Mouse (Mus musculus) heart, embryonic 16.5 days (tissue): ENCODE data around the gene Wfikkn2. TPM values are rescaled to one million over a fixed set of nuclear protein-coding genes. Genes with fewer than 3 reads are reported as not detected.
"Not testable (repeated sequence)": the region's sequence is repeated elsewhere in the genome, so short reads cannot be mapped to it uniquely, and the experiment has no call there.

Experiments used
- ATAC-seq: fragments of 200-750 bp; cut with Nextera tagmentation; replicated peaks from 2 replicates; pipeline ENCODE4 v1.8.0; 2017; ENCODE audit warnings: moderate number of reproducible peaks; ENCODE audit not compliant: insufficient read depth, low FRiP score; ENCODE audit errors: extremely low read depth
- H3K27ac ChIP-seq: fragments of 300-500 bp; sonication (generic); 2 replicates; pipeline ENCODE4 v1.5.1; 2014; ENCODE audit warnings: mild to moderate bottlenecking, low read length, control low read depth, moderate library complexity
- H3K27me3 ChIP-seq: fragments of 300-500 bp; sonication (generic); 2 replicates; pipeline ENCODE4 v1.6.1; 2014; ENCODE audit warnings: low read length, mixed read lengths; ENCODE audit not compliant: control insufficient read depth, insufficient read depth
- H3K36me3 ChIP-seq: fragments of 300-500 bp; sonication (generic); 2 replicates; pipeline ENCODE4 v1.6.1; 2014; ENCODE audit not compliant: control insufficient read depth, insufficient read depth
- H3K4me1 ChIP-seq: fragments of 300-500 bp; sonication (generic); 2 replicates; pipeline ENCODE4 v1.6.1; 2014; ENCODE audit warnings: low read length, mixed read lengths; ENCODE audit not compliant: control insufficient read depth, insufficient read depth
- H3K4me2 ChIP-seq: fragments of 300-500 bp; sonication (generic); 2 replicates; pipeline ENCODE4 v1.6.1; 2014; ENCODE audit warnings: low read depth, mild to moderate bottlenecking, control low read depth, low read length
- H3K4me3 ChIP-seq: fragments of 300-500 bp; sonication (generic); 2 replicates; pipeline ENCODE4 v1.5.1; 2014; ENCODE audit warnings: mild to moderate bottlenecking, control low read depth, low read length
- H3K9ac ChIP-seq: fragments of 300-500 bp; sonication (generic); 2 replicates; pipeline ENCODE4 v1.6.1; 2014; ENCODE audit warnings: low read length, control low read depth
- H3K9me3 ChIP-seq: fragments of 300-500 bp; sonication (generic); replicated peaks from 2 replicates; pipeline ENCODE4 v1.6.1; 2016; ENCODE audit warnings: low read length; ENCODE audit not compliant: control insufficient read depth
- WGBS: fragments of 180-500 bp; shearing (Covaris S2); extraction: QIAGEN DNeasy Blood & Tissue Kit; methylation state at CpG from one replicate; pipeline ENCODE4 v1.1.7; 2014; 5-methylcytosine and 5-hydroxymethylcytosine counted together
- polyA plus RNA-seq: library from polyadenylated mRNA; unstranded; fragments of >200 nt; fragmentation: Nextera tagmentation; extraction: Ambion mirVana; gene quantifications from 2 replicates; pipeline ENCODE4 v1.2.1, GENCODE M21; 2015

Gene Wfikkn2
- polyA plus RNA-seq, 1 experiment from 2014 or later = 3.7 TPM

DNA sequence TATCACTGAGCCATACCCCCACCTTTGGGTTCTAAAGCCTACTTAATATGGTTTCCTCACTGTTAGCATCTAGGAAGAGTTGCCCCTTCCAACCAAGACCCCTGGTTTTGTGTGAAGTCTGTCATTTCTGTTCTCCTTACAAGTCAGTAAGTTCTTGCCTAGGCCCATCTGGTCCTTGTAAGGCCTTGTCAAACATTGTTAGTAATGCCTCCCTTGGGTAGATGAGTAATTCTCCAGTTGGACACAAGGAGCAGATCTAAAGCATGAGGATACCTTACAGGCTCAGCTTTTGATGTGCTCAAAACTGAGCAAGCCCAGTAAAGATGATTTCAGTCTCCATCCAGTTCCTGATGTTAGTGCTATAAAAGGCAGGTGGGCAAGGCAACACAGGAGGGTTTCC lies 23.0 kb upstream of the Wfikkn2 start:
- Histone ChIP-seq H3K9me3 (no peaks in the 10 kb centered on the region), H3K4me3 (no peak overlapping the region), H3K4me2 (no peak overlapping the region), H3K36me3 (no peaks in the 10 kb centered on the region), H3K4me1 (no peaks in the 10 kb centered on the region; the same call in 1 of the 2 replicates), H3K9ac (no peak overlapping the region), H3K27me3 (no peaks in the 10 kb centered on the region), H3K27ac (no peak overlapping the region)
- ATAC-seq = no peak

DNA sequence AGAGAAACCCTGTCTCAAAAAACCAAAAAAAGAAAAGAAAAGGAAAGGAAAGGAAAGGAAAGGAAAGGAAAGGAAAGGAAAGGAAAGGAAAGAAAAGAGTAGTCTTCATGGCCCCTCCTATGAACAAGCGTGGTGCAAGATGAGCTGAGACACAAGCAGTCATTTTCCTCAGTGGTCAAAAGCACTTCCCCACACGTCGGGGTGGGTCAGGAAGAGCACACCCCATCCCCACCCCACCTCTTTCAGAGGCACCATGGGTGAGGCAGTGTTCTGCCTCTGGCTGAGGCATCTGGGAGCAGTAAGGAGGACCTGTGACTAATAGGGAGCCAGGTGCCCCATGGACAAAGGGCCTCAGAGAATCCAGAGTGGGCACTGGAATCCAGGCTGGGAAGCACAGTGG lies 20.4 kb upstream of the Wfikkn2 start:
- not testable (repeated sequence) for H3K9me3 ChIP-seq, H3K4me1 ChIP-seq, ATAC-seq, H3K9ac ChIP-seq, H3K27me3 ChIP-seq, H3K27ac ChIP-seq, H3K4me2 ChIP-seq, H3K4me3 ChIP-seq, H3K36me3 ChIP-seq
- WGBS = 76% methylated on average over 3 of the region's 3 CpGs

GRCm38 (mm10) chr11:94265134-94265785 lies 19.5 kb upstream of the Wfikkn2 start:
- H3K9ac ChIP-seq = peak overlapping the region; percentile 71
- H3K9me3 ChIP-seq = no peaks in the 10 kb centered on the region
- peak overlapping the region; percentile 53 for H3K4me3 ChIP-seq
- peak; percentile 78 for ATAC-seq
- H3K27me3 ChIP-seq = no peaks in the 10 kb centered on the region
- no peaks in the 10 kb centered on the region; the same call in 1 of the 2 replicates for H3K4me1 ChIP-seq
- H3K4me2 ChIP-seq = peak overlapping the region; percentile 76
- no peaks in the 10 kb centered on the region for H3K36me3 ChIP-seq
- H3K27ac ChIP-seq = peak overlapping the region; percentile 62
- 3% methylated on average over 18 of the region's 18 CpGs for WGBS

GRCm38 (mm10) chr11:94261585-94262370 lies 16.0 kb upstream of the Wfikkn2 start:
- Histone ChIP-seq H3K4me2 (no peak overlapping the region), H3K36me3 (no peaks in the 10 kb centered on the region), H3K4me1 (no peaks in the 10 kb centered on the region; the same call in 1 of the 2 replicates), H3K9me3 (no peaks in the 10 kb centered on the region), H3K27ac (no peak overlapping the region), H3K9ac (no peak overlapping the region), H3K4me3 (no peak overlapping the region), H3K27me3 (no peaks in the 10 kb centered on the region)
- ATAC-seq = no peak
- WGBS = 72% methylated on average over 6 of the region's 6 CpGs

DNA sequence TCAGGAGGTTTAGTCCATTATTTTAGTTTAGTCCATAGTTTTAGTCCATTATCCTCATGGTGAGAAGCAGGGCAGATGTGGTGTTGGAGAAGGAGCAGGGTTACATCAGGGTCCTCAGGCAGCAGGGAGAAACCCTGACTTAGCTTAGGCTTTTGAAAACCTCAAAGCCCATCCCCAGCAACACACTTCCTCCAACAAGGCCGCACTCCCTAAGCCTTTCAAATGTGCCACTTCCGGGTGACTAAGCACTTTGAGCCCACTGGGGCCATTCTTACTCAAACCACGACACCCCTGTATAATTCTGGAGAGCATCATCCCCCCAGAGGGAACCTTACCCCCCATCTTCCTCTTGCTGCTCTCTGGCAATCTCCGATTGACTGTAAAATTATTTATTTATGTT lies 14.0 kb upstream of the Wfikkn2 start:
- no peak overlapping the region for H3K4me2 ChIP-seq
- no peak for ATAC-seq
- WGBS = 64% methylated on average over 4 of the region's 4 CpGs
- H3K4me3 ChIP-seq = no peak overlapping the region
- no peak overlapping the region for H3K9ac ChIP-seq
- H3K36me3 ChIP-seq = no peaks in the 10 kb centered on the region
- H3K27ac ChIP-seq = no peak overlapping the region
- no peaks in the 10 kb centered on the region for H3K9me3 ChIP-seq
- H3K27me3 ChIP-seq = no peaks in the 10 kb centered on the region
- H3K4me1 ChIP-seq = no peaks in the 10 kb centered on the region; the same call in 1 of the 2 replicates

DNA sequence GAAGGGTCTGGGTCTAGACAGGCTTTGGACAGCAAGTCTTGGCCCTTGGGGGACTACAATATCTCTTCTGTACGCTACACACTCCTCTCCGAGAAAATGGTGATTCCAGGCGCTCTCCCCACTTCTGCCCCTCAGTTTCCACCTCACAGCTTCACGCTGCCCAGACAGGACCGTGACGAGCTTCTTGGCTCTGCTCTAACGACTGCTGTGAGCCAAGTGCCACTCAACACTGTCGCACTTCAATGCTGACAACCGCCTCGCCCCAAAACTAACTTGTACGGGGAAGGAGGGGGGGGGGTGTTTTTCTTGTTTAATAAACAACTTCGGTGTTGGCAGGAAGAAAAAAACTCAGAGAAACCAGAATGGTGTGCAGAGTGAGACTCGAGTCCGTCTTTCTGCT lies 12.2 kb upstream of the Wfikkn2 start:
- Histone ChIP-seq H3K4me2 (peak overlapping the region; percentile 23; the same call in 1 of the 2 replicates), H3K4me3 (no peak overlapping the region), H3K9ac (no peak overlapping the region), H3K36me3 (no peaks in the 10 kb centered on the region), H3K27ac (no peak overlapping the region), H3K4me1 (no peaks in the 10 kb centered on the region), H3K9me3 (no peaks in the 10 kb centered on the region), H3K27me3 (no peaks in the 10 kb centered on the region)
- 52% methylated on average over 14 of the region's 14 CpGs for WGBS
- no peak for ATAC-seq

DNA sequence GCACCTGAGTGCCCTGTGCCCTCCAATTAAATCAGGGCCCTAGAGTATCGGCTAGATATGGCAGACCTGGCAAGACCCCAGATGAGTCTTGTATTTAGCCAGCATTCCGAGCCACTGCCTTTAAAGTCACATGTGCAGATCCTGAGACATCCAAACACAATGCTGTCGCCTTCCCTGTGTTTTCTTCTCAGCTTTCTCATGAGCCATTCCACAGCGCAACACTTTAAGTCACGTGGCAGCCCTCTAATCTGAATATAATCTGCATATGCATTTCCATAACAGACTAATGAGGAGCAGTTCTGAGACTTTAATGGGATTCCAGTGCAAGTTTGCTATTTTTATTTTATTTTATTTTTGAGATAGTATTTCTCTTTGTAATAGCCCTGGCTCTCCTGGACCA lies 9.9 kb upstream of the Wfikkn2 start:
- WGBS = 71% methylated on average over 5 of the region's 5 CpGs
- Histone ChIP-seq H3K9me3 (no peaks in the 10 kb centered on the region), H3K36me3 (no peaks in the 10 kb centered on the region), H3K9ac (no peak overlapping the region), H3K4me3 (no peak overlapping the region), H3K4me2 (no peak overlapping the region), H3K27me3 (no peaks in the 10 kb centered on the region), H3K4me1 (no peaks in the 10 kb centered on the region), H3K27ac (no peak overlapping the region)
- no peak for ATAC-seq

- Histone ChIP-seq H3K27ac (no peak overlapping the region), H3K4me1 (no peaks in the 10 kb centered on the region), H3K9me3 (no peaks in the 10 kb centered on the region), H3K4me2 (no peak overlapping the region), H3K9ac (no peak overlapping the region), H3K4me3 (no peak overlapping the region), H3K27me3 (no peaks in the 10 kb centered on the region), H3K36me3 (no peaks in the 10 kb centered on the region)
- ATAC-seq = no peak
- 86% methylated on average over 10 of the region's 10 CpGs for WGBS
Observed at GRCm38 (mm10) chr11:94253691-94254090, 7.9 kb upstream of the Wfikkn2 start.

DNA sequence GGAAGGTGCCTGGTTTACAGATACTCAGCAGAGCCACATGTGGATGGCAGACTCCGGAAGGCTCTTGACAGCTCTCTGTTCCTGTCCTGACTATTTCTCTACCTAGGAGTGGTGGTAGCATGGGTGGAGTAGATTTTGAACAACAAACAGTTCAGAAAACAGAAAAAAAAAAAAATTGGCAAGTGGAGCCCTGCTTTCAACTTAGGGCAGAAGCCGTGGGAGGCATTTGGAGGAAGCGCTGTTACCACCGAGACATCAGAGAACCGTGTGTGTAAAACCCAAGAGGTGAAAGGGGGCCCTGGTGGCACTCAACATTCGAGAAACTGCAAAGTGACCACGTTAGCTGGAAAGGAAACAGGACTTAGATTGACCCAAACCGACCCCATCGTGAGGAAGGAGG lies 7.4 kb upstream of the Wfikkn2 start:
- no peak overlapping the region for H3K4me3 ChIP-seq
- 70% methylated on average over 9 of the region's 9 CpGs for WGBS
- H3K36me3 ChIP-seq = no peaks in the 10 kb centered on the region
- H3K27ac ChIP-seq = no peak overlapping the region
- no peaks in the 10 kb centered on the region for H3K27me3 ChIP-seq
- H3K4me1 ChIP-seq = no peaks in the 10 kb centered on the region
- no peak overlapping the region for H3K4me2 ChIP-seq
- H3K9ac ChIP-seq = no peak overlapping the region
- no peak for ATAC-seq
- H3K9me3 ChIP-seq = no peaks in the 10 kb centered on the region
